In the genomic region with DNA sequence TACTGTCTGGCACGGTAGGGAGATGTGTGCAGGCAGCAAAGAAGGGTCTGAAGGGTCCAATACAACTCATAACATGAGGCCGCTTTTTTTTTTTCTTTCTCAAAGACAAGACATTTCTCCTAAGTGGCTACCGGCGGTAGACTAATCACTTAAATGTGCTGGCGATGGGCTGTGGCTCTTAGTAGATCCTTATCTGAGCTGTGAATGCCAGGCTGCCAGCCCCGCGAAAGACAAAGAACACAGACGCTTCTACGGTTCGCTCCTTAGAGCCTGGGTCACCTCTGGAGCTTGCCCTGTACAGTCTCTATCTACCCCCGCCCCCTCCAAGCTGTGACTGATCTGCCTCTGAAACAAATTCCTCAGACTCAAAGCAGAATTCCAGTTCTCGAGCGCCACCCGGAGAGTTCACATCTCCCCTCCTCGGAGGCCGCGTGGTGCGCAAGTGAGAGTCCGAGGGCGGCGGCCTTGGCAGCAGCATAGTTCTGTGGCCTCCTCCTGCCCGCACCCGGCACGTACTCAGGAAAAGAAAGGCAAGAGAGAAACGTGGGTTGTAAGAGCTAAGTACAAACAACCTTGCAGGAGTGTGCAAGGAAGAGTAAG, we compare ENCODE assay signal across 8 mouse cellular contexts. TPM values are rescaled to one million over a fixed set of nuclear protein-coding genes. Genes with fewer than 3 reads are reported as not detected.
A peak's percentile ranks its signal among the peaks of the same experiment; 100 is the strongest.
DNase-seq lines count a peak whose midpoint lies in the region; ATAC-seq and TF ChIP-seq lines count a peak whose summit lies in the region.

No protein-coding gene starts in this region.

- H3K27ac ChIP-seq in hindbrain, postnatal 0 days = no peak overlapping the region
- H3K27ac ChIP-seq in liver, embryonic 15.5 days (replicated peaks) = no peak overlapping the region
- H3K27ac ChIP-seq in neural tube, embryonic 13.5 days (replicated peaks) = 0 out of 2 replicates have a peak overlapping the region, but pooled peaks have one; percentile 80

- H3K4me1 ChIP-seq in hindbrain, postnatal 0 days (ENCODE audit: insufficient read depth, low read length) = no peaks in the 10 kb centered on the region
- H3K4me1 ChIP-seq in liver, embryonic 15.5 days (replicated peaks) = peaks cover 8% of the 10 kb centered on the region; the same call in 1 of the 2 replicates
- peaks cover 54% of the 10 kb centered on the region for H3K4me1 ChIP-seq in neural tube, embryonic 13.5 days (replicated peaks)

- no peaks in the 10 kb centered on the region for H3K9me3 ChIP-seq in hindbrain, postnatal 0 days (ENCODE audit: low read length)
- no peaks in the 10 kb centered on the region for H3K9me3 ChIP-seq in liver, embryonic 15.5 days (replicated peaks)
- H3K9me3 ChIP-seq in neural tube, embryonic 13.5 days = no peaks in the 10 kb centered on the region

- DNase-seq in frontal cortex, postnatal 10 days (ENCODE audit: low spot score in 2 of 2) = no peak
- DNase-seq in adrenal gland, postnatal 25 days = peak; percentile 67
- peak; percentile 70 for DNase-seq in gastrocnemius, postnatal 14 days
- DNase-seq in hindbrain, postnatal 0 days (ENCODE audit: low spot score) = no peak
- no peak for DNase-seq in layer of hippocampus, postnatal 36 days

- H3K4me2 ChIP-seq in hindbrain, postnatal 0 days (ENCODE audit: low read depth, low read length) = peak overlapping the region; percentile 64
- H3K4me2 ChIP-seq in liver, embryonic 15.5 days = peak overlapping the region; percentile 55
- H3K4me2 ChIP-seq in neural tube, embryonic 13.5 days = peak overlapping the region; percentile 63

- H3K36me3 ChIP-seq in hindbrain, postnatal 0 days (ENCODE audit: insufficient read depth, low read length) = no peaks in the 10 kb centered on the region
- H3K36me3 ChIP-seq in liver, embryonic 15.5 days (replicated peaks) = no peaks in the 10 kb centered on the region
- H3K36me3 ChIP-seq in neural tube, embryonic 13.5 days = no peaks in the 10 kb centered on the region

- ATAC-seq in frontal cortex, adult (ENCODE audit: low TSS enrichment) = peak; percentile 31; the same call in 1 of the 2 replicates
- no peak for ATAC-seq in hindbrain, postnatal 0 days
- ATAC-seq in liver, embryonic 15.5 days (ENCODE audit: insufficient read depth) = no peak
- ATAC-seq in neural tube, embryonic 13.5 days (ENCODE audit: low read depth) = no peak

- H3K27me3 ChIP-seq in hindbrain, postnatal 0 days (ENCODE audit: insufficient read depth, low read length) = no peaks in the 10 kb centered on the region
- H3K27me3 ChIP-seq in liver, embryonic 15.5 days = peaks cover 89% of the 10 kb centered on the region
- H3K27me3 ChIP-seq in neural tube, embryonic 13.5 days = peaks cover 85% of the 10 kb centered on the region

- no peak overlapping the region for H3K9ac ChIP-seq in hindbrain, postnatal 0 days (replicated peaks; ENCODE audit: low read length)
- H3K9ac ChIP-seq in liver, embryonic 15.5 days = no peak overlapping the region
- no peak overlapping the region for H3K9ac ChIP-seq in neural tube, embryonic 13.5 days

- no peak for TF ChIP-seq CTCF in hindbrain, postnatal 0 days (IDR thresholded peaks at IDR 0.05; ENCODE audit: low read depth)

- WGBS in hindbrain, postnatal 0 days = 11% methylated on average over 25 of the region's 25 CpGs
- WGBS in liver, embryonic 15.5 days (ENCODE audit: insufficient replicate concordance) = 11% methylated on average over 25 of the region's 25 CpGs
- WGBS in neural tube, embryonic 13.5 days = 5% methylated on average over 25 of the region's 25 CpGs

- no peak overlapping the region for H3K4me3 ChIP-seq in hindbrain, postnatal 0 days (ENCODE audit: low read length)
- no peak overlapping the region for H3K4me3 ChIP-seq in liver, embryonic 15.5 days (replicated peaks)
- H3K4me3 ChIP-seq in neural tube, embryonic 13.5 days = no peak overlapping the region

- intact Hi-C loops in gastrocnemius, postnatal 14 days (cut with DNase I; ENCODE audit: low total_unique reads) = no loop called here

RNA-seq across cellular contexts. Expression of a gene that starts 2.7 kb away (rescaled TPM):
- total RNA-seq in adrenal gland, postnatal 25 days (2021) = 22.0 and 22.7 TPM in 2 replicates
- total RNA-seq in gastrocnemius, postnatal 14 days (2021) = 10 to 100 TPM; 14.7 to 20.1 TPM
- total RNA-seq in hindbrain, postnatal 0 days (2014; rRNA removed) = 22.6 and 27.3 TPM in 2 replicates
- polyA plus RNA-seq in hindbrain, postnatal 0 days (2015; fragmentation: Nextera tagmentation; extraction: Ambion mirVana) = 8.8 and 10.3 TPM in 2 replicates
- polyA plus RNA-seq in liver, embryonic 15.5 days (2015; fragmentation: Nextera tagmentation; extraction: Ambion mirVana) = 4.3 and 4.5 TPM in 2 replicates
- polyA plus RNA-seq in neural tube, embryonic 13.5 days (2015; fragmentation: Nextera tagmentation; extraction: Ambion mirVana) = 17.9 and 18.4 TPM in 2 replicates
- total RNA-seq in layer of hippocampus, postnatal 36 days (2021) = 10 to 100 TPM; 16.9 to 19.3 TPM

Comparison
In these comparisons a context has a peak if more than half of its experiments do, and no peak if none do; other contexts are left out.
1. DNase-seq: peak in adrenal gland, postnatal 25 days (single experiment) and gastrocnemius, postnatal 14 days (single experiment); none in frontal cortex, postnatal 10 days (0 of 2), hindbrain, postnatal 0 days (single experiment) and layer of hippocampus, postnatal 36 days (0 of 2).
2. Peak in every context shown above with its lines, with median percentiles within 50 percentile points of each other: H3K4me2 ChIP-seq.